Mouse (Mus musculus) lung, adult 18-20 months (tissue): ENCODE results near the gene Tmem255b.

Experiments
- DNase-seq, 2 experiments: peaks; one replicate each; pipeline ENCODE4 v3.0.0; 2022; ENCODE audit warnings: mixed read lengths in 2 of 2

Gene Tmem255b

GRCm38 (mm10) chr8:13492198-13492995 lies 57.4 kb downstream of the Tmem255b start:
- peak; percentile 78 to 85 for DNase-seq

DNA sequence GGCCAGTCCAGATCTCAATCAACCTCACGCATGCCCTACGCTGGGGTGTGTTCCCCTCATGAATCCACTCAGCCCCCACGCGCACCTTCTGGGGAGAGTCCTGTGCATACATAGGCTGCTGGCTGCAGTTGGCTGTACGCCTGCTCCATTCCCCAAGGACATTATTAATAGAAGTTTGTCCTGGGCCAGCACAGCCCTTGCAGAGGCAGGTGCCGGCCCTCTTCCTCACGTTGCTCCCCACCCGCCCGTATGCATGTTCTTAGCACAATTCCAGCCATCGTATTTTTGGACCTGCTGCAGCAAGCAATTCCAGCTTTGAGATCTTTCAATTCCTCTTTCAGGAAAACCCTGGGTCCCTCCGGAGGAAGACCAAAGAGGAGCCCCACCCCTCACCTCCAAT lies 58.0 kb downstream of the Tmem255b start:
- peak; percentile 49 to 65 for DNase-seq

DNA sequence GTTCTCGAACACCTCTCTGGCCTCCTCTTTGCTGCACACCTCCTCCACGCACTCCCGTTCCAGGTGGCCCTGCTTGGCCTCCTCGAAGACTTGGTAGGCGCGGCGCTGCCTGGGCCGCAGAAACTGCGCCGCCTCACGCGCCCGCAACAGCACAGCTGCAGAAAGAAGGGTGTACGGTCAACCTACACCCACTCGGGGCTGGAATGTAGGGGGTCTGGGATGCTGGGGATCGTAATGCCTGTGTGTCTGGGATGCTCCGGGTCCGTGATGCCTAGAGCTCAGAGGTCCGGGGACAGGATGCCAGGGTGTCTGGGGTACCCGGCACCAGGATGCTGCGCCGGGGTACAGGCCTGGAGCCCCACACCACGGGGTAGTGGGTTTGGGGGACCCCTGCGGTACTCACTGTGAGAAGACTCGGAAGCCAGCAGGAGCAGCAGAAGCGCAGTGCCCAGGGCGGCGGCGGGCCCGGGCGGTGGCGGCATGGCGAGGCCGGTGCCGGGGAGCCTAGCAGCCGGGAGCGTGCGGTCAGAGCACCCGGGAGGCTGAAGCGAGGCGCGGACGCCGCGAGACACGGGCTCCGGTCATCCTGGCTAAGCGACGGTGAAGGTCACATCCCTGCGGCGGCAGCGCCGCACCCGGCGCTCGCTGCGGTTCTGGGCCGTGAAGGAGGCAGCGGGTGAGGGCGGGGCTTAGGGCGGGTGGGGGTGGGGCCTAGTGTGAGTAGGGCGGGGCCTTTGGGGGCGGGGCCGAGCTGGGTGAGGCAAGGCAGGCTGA lies 59.1 kb downstream of the Tmem255b start, which contains the start of gene Gas6:
Gene Gas6, minus strand, starts transcription at position 633 of the 774 bp plus-strand sequence.
- peak; percentile 57 to 67 for DNase-seq

DNA sequence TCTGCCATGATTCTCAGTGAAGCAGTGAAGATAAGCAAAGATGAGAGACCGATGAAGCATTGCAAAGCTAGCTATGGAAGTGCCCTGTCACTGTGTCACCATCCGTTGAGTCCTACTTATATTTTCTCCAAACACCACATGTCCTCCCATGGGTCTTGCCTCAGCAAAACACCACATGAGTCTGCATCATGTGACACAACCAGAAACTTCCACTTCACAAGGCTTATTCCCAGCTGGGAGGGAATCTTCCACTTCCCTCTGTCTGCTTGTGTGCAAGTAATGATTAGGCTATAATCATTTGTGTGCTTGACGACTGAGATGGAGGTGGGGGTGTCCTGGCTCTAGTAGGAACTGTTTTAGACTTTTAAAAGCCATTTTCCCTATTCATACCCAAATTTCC lies 66.2 kb downstream of the Tmem255b start:
- DNase-seq: no peak

GRCm38 (mm10) chr8:13503936-13504606 lies 69.1 kb downstream of the Tmem255b start:
- no peak for DNase-seq

DNA sequence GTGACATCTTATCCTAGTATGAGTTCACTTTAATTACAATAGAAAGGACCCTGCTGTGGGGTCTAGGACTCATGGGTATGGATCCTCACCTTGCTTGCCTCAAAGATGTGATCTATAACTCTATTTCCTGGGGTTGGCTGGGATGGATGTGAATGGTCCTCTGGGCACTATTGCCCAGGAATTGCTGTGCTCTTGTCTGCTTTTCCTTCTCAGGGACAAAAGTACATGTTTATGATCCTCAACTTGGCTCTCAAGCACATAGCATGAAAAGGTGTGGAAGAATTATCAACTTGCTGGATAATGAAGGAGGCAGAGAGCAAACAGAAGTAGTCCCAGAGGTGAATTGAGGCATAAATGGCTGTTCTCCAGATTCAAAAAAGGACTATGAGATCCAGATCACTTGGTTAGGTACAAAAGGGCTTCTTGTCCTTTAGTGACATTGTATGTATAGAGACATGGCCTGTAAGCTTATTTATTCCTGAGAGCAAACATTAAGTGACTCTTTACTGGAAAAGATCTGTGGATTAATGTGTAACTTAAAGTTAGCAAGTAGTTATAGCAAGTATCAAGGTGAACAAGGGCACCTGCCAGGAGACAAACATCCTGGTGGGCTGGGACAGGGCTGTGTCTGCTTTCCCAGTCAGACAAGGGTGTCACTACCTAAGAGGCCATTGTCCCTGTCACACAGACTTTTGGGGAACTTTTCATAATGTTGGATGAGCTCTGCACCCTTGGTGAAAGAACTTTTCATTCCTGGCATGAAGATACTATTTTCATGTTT lies 70.1 kb downstream of the Tmem255b start:
- DNase-seq: no peak

GRCm38 (mm10) chr8:13506849-13507248 lies 71.9 kb downstream of the Tmem255b start:
- DNase-seq: peak; percentile 86 to 88

- peak in 1 of 2 experiments; percentile 32 for DNase-seq
Measured at GRCm38 (mm10) chr8:13507284-13507937, 72.4 kb downstream of the Tmem255b start.

GRCm38 (mm10) chr8:13512016-13512415 lies 77.0 kb downstream of the Tmem255b start:
- no peak for DNase-seq

GRCm38 (mm10) chr8:13512677-13513076 lies 77.7 kb downstream of the Tmem255b start:
- no peak for DNase-seq

DNA sequence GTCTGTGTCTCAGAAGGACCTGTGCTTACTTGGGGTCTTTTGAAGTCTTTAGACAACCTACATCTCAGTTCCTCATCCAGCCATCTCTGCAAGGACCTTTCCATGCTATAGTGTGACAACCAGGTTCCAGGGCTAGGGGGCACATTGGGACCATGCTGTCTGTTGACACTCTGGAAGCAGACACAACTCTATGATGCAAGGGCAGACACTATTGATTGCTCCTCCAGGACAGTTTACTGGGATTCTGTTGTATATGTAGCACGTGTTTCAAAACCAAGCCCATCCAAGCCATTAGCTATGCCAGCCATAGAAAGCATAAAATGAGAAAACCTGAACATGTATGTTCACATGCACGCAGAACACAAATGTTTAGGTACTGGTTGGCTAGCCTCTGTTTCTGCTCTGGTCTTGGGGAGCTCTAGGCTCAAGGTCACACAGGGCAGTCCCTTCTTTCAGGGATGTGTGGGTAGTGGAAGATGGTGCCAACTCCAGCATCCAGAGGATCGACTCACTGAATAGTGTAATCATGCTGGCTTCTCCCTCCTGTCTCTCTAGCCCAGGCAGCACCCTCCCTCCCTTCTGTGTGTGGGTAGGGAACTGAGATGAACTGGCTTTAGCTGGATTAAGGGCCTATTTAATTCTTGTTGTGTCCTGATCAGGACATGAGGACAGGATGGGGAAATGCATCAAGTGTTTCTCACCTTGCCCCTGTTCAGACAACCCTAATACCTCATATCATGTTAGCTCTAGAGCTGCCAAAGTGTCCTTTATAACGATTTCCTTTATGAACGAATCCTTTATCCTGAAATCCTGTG lies 78.8 kb downstream of the Tmem255b start:
- DNase-seq: no peak

GRCm38 (mm10) chr8:13516011-13516442 lies 81.0 kb downstream of the Tmem255b start:
- peak; percentile 72 to 79 for DNase-seq

DNA sequence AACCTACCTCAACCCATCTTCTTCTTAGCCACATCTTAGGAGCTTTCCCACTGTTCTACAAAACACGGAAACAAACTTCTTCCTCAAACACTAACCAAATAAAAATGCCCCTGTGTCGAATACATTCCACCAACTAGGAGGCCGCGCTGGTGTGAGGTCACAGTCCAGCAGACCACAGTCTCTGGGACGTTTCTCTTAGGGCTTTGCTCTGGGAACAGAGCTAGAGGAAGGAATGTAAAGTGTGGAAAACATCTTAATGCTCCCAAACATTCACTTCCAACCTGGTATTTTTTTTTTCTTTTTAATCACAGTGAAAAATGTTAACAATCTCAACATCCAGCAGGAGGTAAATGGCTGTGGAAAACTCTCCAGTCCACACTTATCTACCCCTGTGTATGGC lies 81.7 kb downstream of the Tmem255b start:
- DNase-seq: no peak

DNA sequence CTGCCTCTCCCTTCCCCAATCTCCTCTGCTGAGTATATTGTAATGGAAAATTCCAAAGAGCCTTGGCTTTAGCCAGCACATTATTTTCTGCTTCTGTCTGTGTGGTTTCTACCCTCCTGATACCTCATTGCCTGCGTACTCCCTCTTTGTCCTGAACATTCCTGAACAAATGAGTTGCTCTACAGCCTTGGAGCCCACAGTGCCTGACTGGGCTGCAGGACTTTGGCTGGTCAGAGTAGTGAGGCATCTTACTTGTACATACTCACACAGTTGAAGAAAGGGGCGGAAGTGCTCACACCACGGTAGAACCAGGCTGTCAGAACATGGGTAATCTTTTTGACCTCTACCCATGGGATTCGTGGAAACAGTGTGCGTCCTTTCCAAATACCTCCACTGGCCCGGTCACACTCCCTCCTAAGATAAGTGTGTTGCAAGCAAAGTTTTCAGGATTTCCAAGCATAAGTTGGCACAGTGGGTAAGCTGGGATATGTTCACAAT lies 82.3 kb downstream of the Tmem255b start:
- DNase-seq: peak in 1 of 2 experiments; percentile 38
